Mouse (Mus musculus) intestine, postnatal 0 days (tissue): ENCODE results near the gene Wdr62. TPM values are rescaled to one million over a fixed set of nuclear protein-coding genes. Genes with fewer than 3 reads are reported as not detected.

Source experiments
- ATAC-seq: fragments of 200-750 bp; cut with Nextera tagmentation; 2 replicates; pipeline ENCODE4 v1.8.0; 2017; ENCODE audit warnings: mild to moderate bottlenecking, moderate TSS enrichment, moderate library complexity
- H3K27ac ChIP-seq: fragments of 300-500 bp; sonication (generic); 2 replicates; pipeline ENCODE4 v1.5.1; 2014; ENCODE audit warnings: mild to moderate bottlenecking, low read depth, low read length, moderate library complexity
- H3K27me3 ChIP-seq: fragments of 300-500 bp; sonication (generic); replicated peaks from 2 replicates; pipeline ENCODE4 v1.6.1; 2014; ENCODE audit warnings: low read length, mixed read lengths; ENCODE audit not compliant: control insufficient read depth, insufficient read depth
- H3K36me3 ChIP-seq: fragments of 300-500 bp; sonication (generic); 2 replicates; pipeline ENCODE4 v1.6.1; 2014; ENCODE audit warnings: mild to moderate bottlenecking, moderate library complexity; ENCODE audit not compliant: control insufficient read depth, insufficient read depth
- H3K4me1 ChIP-seq: fragments of 300-500 bp; sonication (generic); replicated peaks from 2 replicates; pipeline ENCODE4 v1.6.1; 2014; ENCODE audit warnings: antibody characterized with exemption, low read length, mixed read lengths; ENCODE audit not compliant: control insufficient read depth, insufficient read depth
- H3K4me2 ChIP-seq: fragments of 300-500 bp; sonication (generic); replicated peaks from 2 replicates; pipeline ENCODE4 v1.6.1; 2014; ENCODE audit warnings: low read depth, mild to moderate bottlenecking, moderate library complexity
- H3K4me3 ChIP-seq: fragments of 300-500 bp; sonication (generic); 2 replicates; pipeline ENCODE4 v1.5.1; 2014; ENCODE audit warnings: low read depth, low read length
- H3K9ac ChIP-seq: fragments of 300-500 bp; sonication (generic); 2 replicates; pipeline ENCODE4 v1.6.1; 2014; ENCODE audit warnings: mild to moderate bottlenecking, low read depth, low read length
- H3K9me3 ChIP-seq: fragments of 300-500 bp; sonication (generic); 2 replicates; pipeline ENCODE4 v1.6.1; 2016; ENCODE audit warnings: mixed run types; ENCODE audit not compliant: control insufficient read depth
- CTCF ChIP-seq: sonication (generic); IDR thresholded peaks from 2 replicates; pipeline ENCODE4 v1.5.1; 2016; ENCODE audit warnings: low read depth, mild to moderate bottlenecking, control low read depth, antibody characterized with exemption, moderate library complexity
- WGBS: fragments of 180-500 bp; shearing (Covaris S2); extraction: QIAGEN DNeasy Blood & Tissue Kit; methylation state at CpG from one replicate; pipeline ENCODE4 v1.1.7; 2014; 5-methylcytosine and 5-hydroxymethylcytosine counted together
- polyA plus RNA-seq: library from polyadenylated mRNA; unstranded; fragments of >200 nt; fragmentation: Nextera tagmentation; extraction: Ambion mirVana; gene quantifications from 2 replicates; pipeline ENCODE4 v1.2.1, GENCODE M21; 2015

Wdr62 gene
- polyA plus RNA-seq, 1 experiment from 2014 or later, result 3.5 TPM

- peak within 1 kb of the TSS; percentile 90 for H3K27ac ChIP-seq
- H3K4me2 ChIP-seq, result peak within 1 kb of the TSS; percentile 96
- no peak for ATAC-seq
- peak within 1 kb of the TSS; percentile 76 for H3K4me3 ChIP-seq
- H3K4me1 ChIP-seq, result no peaks in the 10 kb centered on the region; the same call in 1 of the 2 replicates
- H3K9ac ChIP-seq, result peak within 1 kb of the TSS; percentile 46; the same call in 1 of the 2 replicates
- no peak for TF ChIP-seq CTCF
- no peaks in the 10 kb centered on the region for H3K9me3 ChIP-seq
- no peaks in the 10 kb centered on the region for H3K27me3 ChIP-seq
- WGBS, result 83% methylated on average over 3 of the region's 3 CpGs
- H3K36me3 ChIP-seq, result no peaks in the 10 kb centered on the region
Measured at GRCm38 (mm10) chr7:30323795-30324194, 43.6 kb upstream of the Wdr62 start, which contains the start of gene Sdhaf1. Gene Sdhaf1 (minus strand): TSS chr7:30323895.

- TF ChIP-seq CTCF, result no peak
- WGBS, result 14% methylated on average over 6 of the region's 6 CpGs
Measured at GRCm38 (mm10) chr7:30322865-30323264, 42.6 kb upstream of the Wdr62 start.

GRCm38 (mm10) chr7:30322285-30322667 lies 42.1 kb upstream of the Wdr62 start:
- peak overlapping the region; percentile 90 for H3K27ac ChIP-seq
- no peaks in the 10 kb centered on the region; the same call in 1 of the 2 replicates for H3K4me1 ChIP-seq
- WGBS, result under 1% methylated on average over 20 of the region's 20 CpGs
- peak overlapping the region; percentile 76 for H3K4me3 ChIP-seq
- TF ChIP-seq CTCF, result no peak
- H3K9me3 ChIP-seq, result no peaks in the 10 kb centered on the region
- peak; percentile 96 for ATAC-seq
- peak overlapping the region; percentile 80 for H3K9ac ChIP-seq
- peak overlapping the region; percentile 96 for H3K4me2 ChIP-seq
- H3K27me3 ChIP-seq, result no peaks in the 10 kb centered on the region
- no peaks in the 10 kb centered on the region for H3K36me3 ChIP-seq

More at GRCm38 (mm10) chr7:30322865-30323264, 42.6 kb upstream of the Wdr62 start:
- Histone ChIP-seq H3K36me3 (no peaks in the 10 kb centered on the region), H3K27me3 (no peaks in the 10 kb centered on the region), H3K4me3 (peak overlapping the region; percentile 76), H3K9ac (peak overlapping the region; percentile 46; the same call in 1 of the 2 replicates), H3K4me2 (peak overlapping the region; percentile 96), H3K27ac (peak overlapping the region; percentile 90), H3K9me3 (no peaks in the 10 kb centered on the region), H3K4me1 (no peaks in the 10 kb centered on the region; the same call in 1 of the 2 replicates)
- peak; percentile 63 for ATAC-seq

- under 1% methylated on average over 63 of the region's 63 CpGs for WGBS
- no peaks in the 10 kb centered on the region; the same call in 1 of the 2 replicates for H3K4me1 ChIP-seq
- H3K27ac ChIP-seq, result peak within 1 kb of the TSS; percentile 90
- peak within 1 kb of the TSS; percentile 76 for H3K4me3 ChIP-seq
- H3K4me2 ChIP-seq, result peak within 1 kb of the TSS; percentile 96
- no peak for TF ChIP-seq CTCF
- H3K27me3 ChIP-seq, result no peaks in the 10 kb centered on the region
- H3K36me3 ChIP-seq, result no peaks in the 10 kb centered on the region; the same call in 1 of the 2 replicates
- peak within 1 kb of the TSS; percentile 80 for H3K9ac ChIP-seq
- ATAC-seq, result peak; percentile 19
- no peaks in the 10 kb centered on the region for H3K9me3 ChIP-seq
Measured at GRCm38 (mm10) chr7:30321539-30322284, 41.5 kb upstream of the Wdr62 start, which contains the start of gene E130208F15Rik. Gene E130208F15Rik (plus strand): TSS chr7:30321740.

GRCm38 (mm10) chr7:30320946-30321345 lies 40.7 kb upstream of the Wdr62 start:
- no peak for TF ChIP-seq CTCF
- no peak for ATAC-seq
- H3K4me2 ChIP-seq, result peak overlapping the region; percentile 96; the same call in 1 of the 2 replicates
- H3K27ac ChIP-seq, result no peak overlapping the region
- H3K4me3 ChIP-seq, result 0 out of 2 replicates have a peak overlapping the region, but pooled peaks have one; percentile 76
- H3K9me3 ChIP-seq, result no peaks in the 10 kb centered on the region
- H3K4me1 ChIP-seq, result no peaks in the 10 kb centered on the region; the same call in 1 of the 2 replicates
- H3K36me3 ChIP-seq, result no peaks in the 10 kb centered on the region; the same call in 1 of the 2 replicates
- 53% methylated on average over 2 of the region's 2 CpGs for WGBS
- H3K27me3 ChIP-seq, result no peaks in the 10 kb centered on the region
- no peak overlapping the region for H3K9ac ChIP-seq

GRCm38 (mm10) chr7:30318142-30318541 lies 37.9 kb upstream of the Wdr62 start:
- ATAC-seq, result no peak
- Histone ChIP-seq H3K27ac (no peak overlapping the region), H3K27me3 (no peaks in the 10 kb centered on the region), H3K9ac (no peak overlapping the region), H3K9me3 (no peaks in the 10 kb centered on the region), H3K36me3 (no peaks in the 10 kb centered on the region; the same call in 1 of the 2 replicates), H3K4me3 (no peak overlapping the region), H3K4me1 (no peaks in the 10 kb centered on the region; the same call in 1 of the 2 replicates), H3K4me2 (no peak overlapping the region)
- no peak for TF ChIP-seq CTCF
- WGBS, result 94% methylated on average over 3 of the region's 3 CpGs
